Mouse (Mus musculus) left cerebral cortex, postnatal 36 days (tissue): ENCODE measurements around the gene Rab12. TPM values are rescaled to one million over a fixed set of nuclear protein-coding genes. Genes with fewer than 3 reads are reported as not detected.

ENCODE experiments used
- DNase-seq, 2 experiments: peaks; one replicate each; pipeline ENCODE4 v3.0.0; 2021 to 2022; ENCODE audit warnings: low spot score in 2 of 2, mixed read lengths in 1 of 2
- intact Hi-C: fragments of 180-260 bp; cut with DNase I; formaldehyde crosslinking; loops from one replicate; pipeline ENCODE4 v1.15.1; 2025
- total RNA-seq, 2 experiments: library from RNA; stranded (reverse); gene quantifications; 2 replicates each; pipeline ENCODE4 v1.2.3; 2021

Gene Rab12
- total RNA-seq, 2 experiments from 2014 or later: 119 to 121 TPM

- intact Hi-C loops: loop anchor here (2.0 kb wide), 2 partner anchors 34 to 216 kb away; no protein-coding TSS in a partner anchor
Measured at GRCm38 (mm10) chr17:66451143-66451542, 68.4 kb downstream of the Rab12 start.

DNA sequence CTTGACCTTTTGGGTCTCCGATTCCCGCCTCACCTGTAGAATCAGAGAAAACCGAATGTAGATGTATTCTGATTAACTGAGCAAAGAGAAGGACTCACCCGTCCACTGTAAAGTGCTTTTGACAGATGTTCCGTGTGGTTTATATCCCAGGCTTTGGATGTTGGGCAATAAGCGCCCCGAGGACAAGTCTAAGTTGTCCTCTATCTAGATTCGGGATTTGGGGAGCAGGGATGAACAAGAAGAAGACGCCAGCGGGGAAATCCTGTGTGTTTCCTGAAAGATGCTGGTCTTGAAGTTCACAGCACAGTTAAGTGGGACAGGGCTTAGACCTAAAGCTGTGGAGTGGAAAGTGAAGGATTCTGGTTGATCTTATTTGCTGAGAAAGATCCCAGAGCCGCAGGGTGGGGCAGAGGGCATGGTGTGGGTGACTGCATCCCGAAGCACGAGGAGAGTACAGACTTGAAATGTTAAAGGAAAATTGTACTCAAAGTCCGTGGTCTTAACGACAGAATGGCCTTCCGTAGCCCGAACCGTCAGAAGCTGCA, 68.9 kb downstream of the Rab12 start:
- DNase-seq: no peak
- intact Hi-C loops: loop anchor here (2.0 kb wide), 2 partner anchors 34 to 216 kb away; no protein-coding TSS in a partner anchor

More at GRCm38 (mm10) chr17:66451143-66451542, 68.4 kb downstream of the Rab12 start:
- peak; percentile 83 to 87 for DNase-seq

DNA sequence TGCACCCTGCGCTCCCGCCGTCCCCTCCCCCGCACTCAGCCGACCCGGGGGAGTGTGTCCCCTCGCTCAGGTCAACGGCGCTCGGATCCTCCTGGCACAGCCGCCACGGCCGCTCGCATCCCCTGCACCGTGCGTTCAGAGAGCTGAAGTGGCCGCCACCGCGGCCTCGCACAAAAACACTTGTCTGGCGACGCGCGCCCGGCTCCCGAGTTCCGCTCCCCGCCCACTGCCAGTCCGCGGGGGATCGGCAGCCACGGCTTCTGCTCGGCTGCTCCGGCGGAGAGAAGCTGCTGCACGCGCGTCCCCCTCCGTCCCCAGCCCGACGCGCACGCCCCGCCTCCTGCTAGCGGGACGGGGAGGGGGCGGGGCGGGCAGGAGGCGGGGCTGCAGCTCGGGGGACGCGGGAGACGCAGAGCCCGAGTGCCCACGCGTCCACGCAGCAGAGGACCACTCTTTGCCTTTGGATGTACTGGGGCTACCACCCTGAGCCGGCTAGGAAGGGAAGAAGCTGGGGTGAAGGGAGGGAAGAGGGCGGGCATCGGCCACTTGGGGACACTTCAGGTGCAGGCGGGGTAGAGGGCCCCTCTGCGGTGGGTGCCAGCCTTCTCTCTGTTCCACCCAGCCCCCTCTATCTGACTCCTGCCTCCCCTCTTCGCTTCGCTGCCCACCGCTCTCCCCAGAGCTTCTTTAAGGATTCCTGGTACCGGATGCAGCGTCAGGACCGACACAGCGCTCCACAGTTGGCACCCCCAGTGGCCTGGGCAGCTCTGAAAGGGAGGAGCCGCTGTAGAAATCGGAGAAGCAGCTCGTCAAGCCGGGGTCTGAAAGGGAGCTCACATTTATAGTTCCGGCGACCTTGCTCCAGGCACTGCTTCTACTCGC, 69.8 kb downstream of the Rab12 start, which contains the start of gene Mtcl1:
TSS of gene Mtcl1 (minus strand) at position 291 of the 882 bp plus-strand sequence.
- intact Hi-C loops: loop anchor here (2.0 to 5.0 kb wide), 4 partner anchors 35 to 215 kb away; no protein-coding TSS in a partner anchor
- DNase-seq: peak; percentile 87 to 93

GRCm38 (mm10) chr17:66448421-66449405, 70.8 kb downstream of the Rab12 start:
- intact Hi-C loops: loop anchor here (5.0 kb wide), 2 partner anchors 81 to 96 kb away; no protein-coding TSS in a partner anchor
- DNase-seq: peak; percentile 50 to 53

DNA sequence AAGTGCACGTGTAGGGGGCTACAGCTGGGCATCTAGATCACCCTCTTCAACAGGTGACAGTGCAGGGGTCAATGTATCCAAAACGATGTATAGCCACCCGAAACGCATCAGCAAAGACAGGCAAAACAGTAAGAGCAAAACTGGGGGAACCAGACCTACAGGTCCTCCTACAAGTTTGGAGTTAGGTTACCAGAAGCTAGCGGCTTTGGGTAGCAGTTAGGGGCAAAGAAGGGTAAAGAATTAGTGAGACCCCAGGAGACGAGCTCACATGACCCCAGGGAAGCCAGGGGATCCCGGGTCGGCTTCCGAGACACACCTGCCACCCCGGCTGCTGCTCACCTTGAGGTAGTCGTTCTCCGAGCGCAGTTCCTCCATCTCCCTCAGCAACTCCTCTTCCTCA, 71.6 kb downstream of the Rab12 start:
- intact Hi-C loops: loop anchor here (5.0 kb wide), 2 partner anchors 81 to 96 kb away; no protein-coding TSS in a partner anchor
- DNase-seq: no peak

DNA sequence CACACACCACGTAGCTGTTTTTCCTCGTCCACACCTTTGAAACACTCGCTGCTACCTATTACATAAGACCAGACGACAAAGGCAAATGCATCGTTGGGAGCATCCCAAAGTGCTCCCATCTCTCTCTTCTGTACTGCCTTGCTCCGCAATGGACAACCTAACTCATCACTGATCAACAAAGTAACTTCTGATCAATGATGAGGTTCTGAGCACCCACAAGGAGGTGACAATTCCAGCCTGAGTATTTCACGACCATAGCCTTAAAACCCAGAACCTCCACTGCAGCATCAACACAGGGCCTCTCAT, 72.6 kb downstream of the Rab12 start:
- peak in 1 of 2 experiments; percentile 46 for DNase-seq
- intact Hi-C loops: loop anchor here (5.0 kb wide), 2 partner anchors 80 to 95 kb away; no protein-coding TSS in a partner anchor

DNA sequence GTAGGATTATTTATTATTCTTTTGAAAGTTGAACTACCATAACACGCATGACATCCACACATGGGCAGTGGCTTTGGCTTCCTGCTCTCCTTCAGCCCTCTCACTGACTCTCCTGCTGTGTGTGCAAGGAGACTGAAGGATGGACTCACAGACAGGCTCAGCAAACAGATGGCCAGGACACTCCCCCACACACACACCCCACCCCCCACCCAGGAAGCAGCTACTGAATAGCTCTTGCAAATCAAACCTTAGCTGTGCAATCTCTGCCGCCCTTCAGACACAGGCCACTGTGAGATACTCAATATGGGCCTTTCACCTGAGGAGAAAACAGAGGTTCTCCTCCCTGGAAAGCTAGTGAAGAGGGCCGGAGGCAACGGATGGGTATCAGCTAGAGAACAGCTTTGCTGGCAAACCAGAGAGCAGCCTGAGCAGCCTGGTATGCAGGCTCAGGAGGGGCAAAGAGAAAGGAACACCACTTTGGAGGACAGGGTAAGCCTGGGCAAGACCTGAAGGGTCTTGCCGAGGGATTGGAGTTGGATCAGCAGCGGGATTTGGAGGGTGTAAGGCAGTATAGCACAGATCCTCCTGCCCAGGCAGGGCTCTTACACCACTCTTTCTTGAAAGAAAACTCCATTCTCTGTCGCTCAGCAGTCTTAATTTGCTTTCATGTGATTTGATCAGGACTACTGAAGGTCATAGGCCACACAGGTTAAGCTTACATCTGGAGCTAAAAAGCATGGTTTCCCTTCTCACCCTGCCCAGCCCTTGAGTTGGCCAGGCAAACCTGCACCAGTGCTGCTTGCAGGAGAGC, 73.1 kb downstream of the Rab12 start:
- intact Hi-C loops: loop anchor here (5.0 kb wide), 2 partner anchors 79 to 94 kb away; no protein-coding TSS in a partner anchor
- DNase-seq: peak in 1 of 2 experiments; percentile 29

Other genes starting within 250 kb of the Rab12 start
- gene Mtcl1, start 70.0 kb downstream of the Rab12 start, total RNA-seq: 100 to 1,000 TPM in 1 of 2 experiments, 10 to 100 TPM in 1; 95.3 to 117 TPM
- gene Themis3, start 74.9 kb upstream of the Rab12 start, total RNA-seq: under 1 TPM in 1 of 2 experiments, not detected in 1; 0.15 TPM